Mouse (Mus musculus): ENCODE data around the gene Olfr554.

- no peak for TF ChIP-seq CTCF (IDR thresholded peaks at IDR 0.05; ENCODE audit: extremely low read depth, insufficient read depth, insufficient read length, insufficient replicate concordance)
- no peak for TF ChIP-seq POLR2A (IDR thresholded peaks at IDR 0.05; ENCODE audit: low read depth, low read length)
These were observed 20.1 kb upstream of the Olfr554 start, which contains the start of gene Olfr553 for GRCm38 (mm10) chr7:102618118-102618517.
